Mouse (Mus musculus): ENCODE measurements around the gene Mepce. TPM values are rescaled to one million over a fixed set of nuclear protein-coding genes. Genes with fewer than 3 reads are reported as not detected.

Mepce gene
- total RNA-seq, 2 experiments from 2014 or later: 39.9 to 44.6 TPM

GRCm38 (mm10) chr5:137742836-137743235 lies 44.6 kb downstream of the Mepce start:
- no peak for DNase-seq (ENCODE audit: low spot score in 2 of 2)

- no peak for DNase-seq (ENCODE audit: low spot score in 2 of 2)
Measured at GRCm38 (mm10) chr5:137742048-137742447, 45.4 kb downstream of the Mepce start.

- DNase-seq (ENCODE audit: low spot score in 2 of 2): peak; percentile 79 to 82
Measured at GRCm38 (mm10) chr5:137741023-137741931, 46.2 kb downstream of the Mepce start, which contains the start of gene Nyap1. TSS of gene Nyap1 (minus strand) at chr5:137741607.

GRCm38 (mm10) chr5:137740506-137740905 lies 46.9 kb downstream of the Mepce start:
- no peak for DNase-seq (ENCODE audit: low spot score in 2 of 2)

GRCm38 (mm10) chr5:137739471-137739870 lies 48.0 kb downstream of the Mepce start:
- no peak for DNase-seq (ENCODE audit: low spot score in 2 of 2)

- no peak for DNase-seq (ENCODE audit: low spot score in 2 of 2)
Measured at GRCm38 (mm10) chr5:137738516-137738915, 48.9 kb downstream of the Mepce start.

GRCm38 (mm10) chr5:137737400-137737940 lies 50.0 kb downstream of the Mepce start:
- DNase-seq (ENCODE audit: low spot score in 2 of 2): no peak

GRCm38 (mm10) chr5:137734289-137735061 lies 53.0 kb downstream of the Mepce start:
- no peak for DNase-seq (ENCODE audit: low spot score in 2 of 2)

- DNase-seq (ENCODE audit: low spot score in 2 of 2): no peak
Measured at GRCm38 (mm10) chr5:137733638-137734288, 53.7 kb downstream of the Mepce start.

Other genes starting within 250 kb of the Mepce start
- gene Actl6b, start 234.1 kb downstream of the Mepce start, total RNA-seq (2021): 1 to 10 TPM; 2.5 to 4.9 TPM
- gene Tfr2, start 217.8 kb downstream of the Mepce start, total RNA-seq (2021): 1 to 10 TPM; 1.8 to 2.7 TPM
- 10 to 100 TPM; 41.3 to 43.6 TPM for gene Mospd3, start 186.6 kb downstream of the Mepce start, total RNA-seq (2021)
- 100 to 1,000 TPM; 667 to 880 TPM for gene Pcolce, start 173.9 kb downstream of the Mepce start, total RNA-seq (2021)
- gene Fbxo24, start 158.7 kb downstream of the Mepce start, total RNA-seq (2021): 1 to 10 TPM in 1 of 2 experiments, under 1 TPM in 1; 0.93 to 1.3 TPM
- 10 to 100 TPM; 30.3 to 32.7 TPM for gene Lrch4, start 158.5 kb downstream of the Mepce start, total RNA-seq (2021)
- gene Gm20605, start 158.5 kb downstream of the Mepce start, total RNA-seq (2021): 10 to 100 TPM; 10.7 to 11.3 TPM
- gene Sap25, start 146.3 kb downstream of the Mepce start, total RNA-seq (2021): 1 to 10 TPM; 4.1 to 5.4 TPM
- 10 to 100 TPM in 1 of 2 experiments, 1 to 10 TPM in 1; 6.7 to 27.5 TPM for gene Irs3, start 141.9 kb downstream of the Mepce start, total RNA-seq (2021)
- gene Agfg2, start 102.9 kb downstream of the Mepce start, total RNA-seq (2021): 10 to 100 TPM; 25.3 to 28.8 TPM
- gene Nyap1, start 46.0 kb downstream of the Mepce start, total RNA-seq (2021): 1 to 10 TPM; 4.2 to 4.7 TPM
- 10 to 100 TPM; 72.5 to 80.5 TPM for gene Tsc22d4, start 41.9 kb downstream of the Mepce start, total RNA-seq (2021)
- 10 to 100 TPM; 23.7 to 24.6 TPM for gene Ppp1r35, start 8.8 kb downstream of the Mepce start, total RNA-seq (2021)
- 1 to 10 TPM; 2.3 to 2.4 TPM for gene Zcwpw1, start 143 bp upstream of the Mepce start, total RNA-seq (2021)
- gene Pilra, start 48.6 kb upstream of the Mepce start, total RNA-seq (2021): 1 to 10 TPM; 2.6 to 4.3 TPM
- gene Pilrb1, start 70.5 kb upstream of the Mepce start, total RNA-seq (2021): 1 to 10 TPM; 1.8 to 2.9 TPM
- 1 to 10 TPM; 1.1 to 2.5 TPM for gene Pilrb2, start 84.2 kb upstream of the Mepce start, total RNA-seq (2021)
- gene Cyp3a13, start 134.0 kb upstream of the Mepce start, total RNA-seq (2021): under 1 TPM in 1 of 2 experiments, not detected in 1; 0.10 TPM
- gene Gjc3, start 175.4 kb upstream of the Mepce start, total RNA-seq (2021): under 1 TPM in 1 of 2 experiments, not detected in 1; 0.19 TPM
- 1 to 10 TPM in 1 of 2 experiments, not detected in 1; 1.3 TPM for gene Azgp1, start 193.9 kb upstream of the Mepce start, total RNA-seq (2021)
- gene Smok3a, start 233.6 kb upstream of the Mepce start, total RNA-seq (2021): not detected
- gene Smok3b, start 233.8 kb upstream of the Mepce start, total RNA-seq (2021): not detected